Mouse (Mus musculus) C2C12 (cell line): ENCODE results near the gene Pip5kl1. TPM values are rescaled to one million over a fixed set of nuclear protein-coding genes. Genes with fewer than 3 reads are reported as not detected.
A peak's percentile ranks its signal among the peaks of the same experiment; 100 is the strongest.

Experiments
- H3K27me3 ChIP-seq: one replicate; pipeline ENCODE4 v1.6.1; 2011; ENCODE audit not compliant: control insufficient read depth, insufficient read depth, insufficient read length
- H3K36me3 ChIP-seq: one replicate; pipeline ENCODE4 v1.6.1; 2011; ENCODE audit not compliant: control insufficient read depth, insufficient read depth
- H3K4me3 ChIP-seq: one replicate; pipeline ENCODE4 v1.5.1; 2011; ENCODE audit warnings: mild to moderate bottlenecking, control low read depth; ENCODE audit not compliant: poor library complexity, insufficient read depth, severe bottlenecking
- H3K79me2 ChIP-seq: one replicate; pipeline ENCODE4 v1.6.1; 2011; ENCODE audit not compliant: control insufficient read depth, insufficient read depth
- H3K79me3 ChIP-seq: one replicate; pipeline ENCODE4 v1.6.1; 2011; ENCODE audit warnings: low read depth, control low read depth
- H3ac ChIP-seq: one replicate; pipeline ENCODE3; 2011; ENCODE audit warnings: low read depth; ENCODE audit not compliant: control insufficient read depth, insufficient read length
- CEBPB ChIP-seq: IDR thresholded peaks from one replicate; pipeline ENCODE4 v1.6.1; 2011; ENCODE audit warnings: low read depth, mild to moderate bottlenecking, control low read depth, moderate library complexity
- CTCF ChIP-seq: IDR thresholded peaks from one replicate; pipeline ENCODE4 v1.5.1; 2011; ENCODE audit not compliant: control insufficient read depth, insufficient read depth, insufficient read length
- FOSL1 ChIP-seq: IDR thresholded peaks from one replicate; pipeline ENCODE4 v1.8.0; 2011; ENCODE audit warnings: mild to moderate bottlenecking, low read length; ENCODE audit not compliant: poor library complexity, insufficient read depth, severe bottlenecking
- MAX ChIP-seq: IDR thresholded peaks from one replicate; pipeline ENCODE4 v1.6.1; 2011; ENCODE audit warnings: mild to moderate bottlenecking, control low read depth
- MYOD1 ChIP-seq: IDR thresholded peaks from one replicate; pipeline ENCODE4 v1.6.1; 2011; ENCODE audit warnings: low read depth; ENCODE audit not compliant: control insufficient read depth, insufficient read length
- MYOG ChIP-seq: IDR thresholded peaks from one replicate; pipeline ENCODE4 v1.6.1; 2011; ENCODE audit not compliant: control insufficient read depth, insufficient read length; ENCODE audit errors: extremely low read depth
- USF1 ChIP-seq: IDR thresholded peaks from one replicate; pipeline ENCODE4 v1.6.1; 2011; ENCODE audit warnings: low read depth, mild to moderate bottlenecking, control low read depth, moderate library complexity
- polyA plus RNA-seq: library from polyadenylated mRNA; unstranded; fragments of >200 nt; fragmentation: generic; extraction: Trizol; gene quantifications from one replicate; pipeline ENCODE4 v1.2.1, GENCODE M21; 2012; ENCODE audit warnings: missing spikeins

Gene Pip5kl1
- polyA plus RNA-seq, 1 experiment = 0.05 TPM

DNA sequence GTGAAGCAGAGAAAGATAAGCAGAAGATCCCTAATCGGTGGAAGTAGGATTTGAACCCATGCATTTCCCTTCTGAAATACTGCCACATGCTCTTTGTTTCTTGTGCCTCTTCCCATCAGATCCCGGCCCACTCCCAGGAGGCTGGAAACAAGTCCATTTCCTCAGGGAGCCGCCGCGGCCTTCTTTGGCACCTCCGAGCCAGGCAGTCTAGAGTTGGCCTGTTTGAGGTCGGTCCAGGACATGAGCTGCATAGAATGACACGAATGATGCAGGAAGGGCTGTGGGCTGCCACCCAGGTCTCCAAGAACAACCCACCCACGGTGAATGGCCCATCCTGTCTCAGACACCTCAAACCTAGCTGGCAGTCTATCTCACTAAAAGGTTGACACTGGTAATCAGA lies 1.9 kb downstream of the Pip5kl1 start:
- Histone ChIP-seq H3K79me2 (peaks cover 14% of the 10 kb centered on the region), H3K36me3 (peaks cover 14% of the 10 kb centered on the region), H3K27me3 (no peaks in the 10 kb centered on the region), H3K79me3 (peaks cover 11% of the 10 kb centered on the region), H3ac (no peak overlapping the region), H3K4me3 (no peak overlapping the region)
- TF ChIP-seq USF1 (no peak), MAX (no peak)

DNA sequence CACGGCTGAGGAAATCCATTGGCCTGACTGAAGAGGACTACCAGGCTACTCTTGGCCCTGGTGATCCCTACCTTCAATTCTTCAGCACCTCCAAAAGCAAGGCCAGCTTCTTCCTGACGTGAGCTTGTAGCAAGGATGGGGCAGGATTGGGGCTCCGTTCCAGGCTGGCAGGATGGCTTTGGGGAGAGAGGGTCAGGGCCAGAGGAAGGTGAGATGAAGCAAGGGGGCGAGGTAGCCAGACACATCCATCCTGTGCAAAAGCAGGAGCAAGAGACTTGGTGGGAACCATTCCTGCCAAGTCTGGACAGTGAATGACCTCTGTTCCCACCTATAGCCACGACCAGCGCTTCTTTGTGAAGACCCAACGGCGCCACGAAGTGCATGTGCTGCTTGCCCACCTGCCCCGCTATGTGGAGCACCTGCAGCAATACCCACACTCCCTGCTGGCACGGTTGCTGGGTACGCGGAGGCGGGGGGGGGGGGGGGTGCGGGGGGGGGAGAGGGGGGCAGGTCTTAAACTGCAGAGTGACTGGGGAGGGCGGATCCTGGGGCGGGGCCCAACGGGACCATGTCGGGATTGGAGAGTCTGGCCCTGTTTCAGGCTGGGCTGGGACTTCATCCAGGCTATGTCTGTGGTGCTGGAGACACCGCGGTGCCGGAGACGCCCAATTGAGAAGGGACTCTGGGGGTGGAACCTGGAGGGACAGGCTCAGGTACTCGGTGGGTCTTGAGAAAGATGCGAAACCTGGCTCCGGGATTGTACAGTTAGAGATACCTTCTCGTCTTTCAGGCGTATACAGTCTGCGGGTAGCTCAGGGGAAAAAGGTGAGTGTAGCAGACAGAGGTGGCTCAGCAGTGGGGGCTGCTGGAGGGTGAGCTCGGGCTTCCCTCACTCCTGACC lies 3.8 kb downstream of the Pip5kl1 start:
- Histone ChIP-seq H3K79me2 (no peaks in the 10 kb centered on the region), H3ac (no peak overlapping the region), H3K79me3 (no peaks in the 10 kb centered on the region), H3K36me3 (peaks cover 3% of the 10 kb centered on the region), H3K27me3 (no peaks in the 10 kb centered on the region), H3K4me3 (no peak overlapping the region)
- TF ChIP-seq MYOG (no peak), CEBPB (no peak), CTCF (no peak), FOSL1 (no peak), MAX (no peak), USF1 (no peak), MYOD1 (no peak)

DNA sequence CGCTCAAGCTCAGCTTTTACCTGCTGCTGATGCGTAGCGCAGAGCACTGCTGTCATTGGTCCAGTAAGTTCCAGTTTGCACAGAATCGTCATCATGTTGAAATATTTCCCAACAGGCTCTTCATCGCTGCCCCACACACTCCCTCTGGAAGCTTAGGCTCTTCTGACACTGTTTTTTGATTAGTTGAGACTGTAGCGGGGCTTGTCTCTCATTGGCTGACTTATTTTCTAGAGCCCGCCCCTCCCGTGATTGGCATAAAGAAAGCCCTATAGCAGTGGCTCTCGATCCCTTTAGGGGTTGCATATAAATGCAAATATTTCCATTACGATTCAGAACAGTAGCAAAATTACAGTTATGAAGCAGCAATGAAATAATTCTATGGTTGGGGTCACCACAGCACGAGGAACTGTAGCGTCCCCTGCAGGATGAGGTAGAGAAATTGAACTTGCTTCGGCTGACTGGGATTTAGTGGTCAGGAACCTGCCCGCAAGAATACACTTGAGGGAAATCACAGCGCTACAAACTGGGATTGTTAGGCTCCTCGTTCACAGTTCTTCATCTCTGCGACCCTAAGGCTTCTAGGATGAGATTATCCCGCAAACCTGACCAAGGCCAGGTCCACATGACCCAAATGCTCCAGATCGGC lies 7.0 kb downstream of the Pip5kl1 start:
- Histone ChIP-seq H3K79me3 (no peaks in the 10 kb centered on the region), H3K36me3 (no peaks in the 10 kb centered on the region), H3ac (no peak overlapping the region), H3K4me3 (no peak overlapping the region), H3K27me3 (no peaks in the 10 kb centered on the region), H3K79me2 (no peaks in the 10 kb centered on the region)
- TF ChIP-seq MYOD1 (no peak), USF1 (no peak), CEBPB (no peak), CTCF (no peak), MYOG (no peak), FOSL1 (no peak), MAX (no peak)

DNA sequence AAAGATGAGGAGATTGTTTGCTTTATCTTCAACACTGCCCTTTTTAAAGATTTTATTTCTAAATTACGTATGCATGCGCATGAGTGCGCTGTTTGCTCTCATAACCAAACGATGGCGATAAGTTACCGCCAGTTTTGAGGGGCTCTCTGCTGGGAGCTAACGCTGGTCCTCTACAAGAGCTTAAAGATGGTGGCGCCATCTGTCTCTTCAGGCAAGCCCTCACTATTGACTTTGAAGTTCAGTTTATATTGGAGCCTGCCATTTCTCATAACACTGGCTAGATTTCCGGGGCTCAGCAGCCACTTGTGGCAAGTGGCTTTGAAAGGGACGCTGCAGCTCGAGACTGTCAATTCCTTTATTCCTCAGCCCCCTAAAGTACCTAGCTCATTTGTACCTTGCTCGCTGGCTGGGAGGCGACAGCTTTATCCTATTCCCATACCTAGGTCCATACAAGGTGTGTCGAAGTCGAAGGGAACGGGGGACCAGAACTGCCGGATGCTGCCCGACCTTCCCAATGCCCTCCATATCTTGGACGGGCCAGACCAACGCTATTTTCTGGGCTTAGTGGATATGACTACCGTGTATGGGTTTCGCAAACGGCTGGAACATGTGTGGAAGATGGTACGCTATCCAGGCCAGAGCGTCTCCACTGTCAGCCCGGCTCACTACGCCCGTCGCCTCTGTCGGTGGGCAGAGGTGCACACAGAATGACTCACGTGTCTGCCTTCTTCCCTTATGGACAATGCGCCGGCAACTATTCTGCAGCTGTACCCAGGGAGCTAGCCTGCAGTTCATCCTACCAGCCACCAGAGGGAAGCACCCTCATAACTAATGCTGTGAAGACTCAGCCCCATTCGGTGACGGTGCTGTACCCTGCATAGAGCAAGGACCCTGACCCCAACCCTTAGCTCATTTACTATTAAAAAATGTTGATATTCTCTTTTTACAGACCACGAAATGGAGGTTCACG lies 8.5 kb downstream of the Pip5kl1 start:
- Histone ChIP-seq H3K36me3 (no peaks in the 10 kb centered on the region), H3K79me2 (peaks cover 11% of the 10 kb centered on the region), H3K4me3 (no peak overlapping the region), H3ac (peak overlapping the region; percentile 8), H3K27me3 (no peaks in the 10 kb centered on the region), H3K79me3 (peaks cover 11% of the 10 kb centered on the region)
- no peak for TF ChIP-seq CEBPB
- TF ChIP-seq MAX = no peak
- peak; percentile 84 for TF ChIP-seq CTCF
- no peak for TF ChIP-seq MYOD1
- peak; percentile 13 for TF ChIP-seq FOSL1
- no peak for TF ChIP-seq MYOG
- TF ChIP-seq USF1 = peak; percentile 28

DNA sequence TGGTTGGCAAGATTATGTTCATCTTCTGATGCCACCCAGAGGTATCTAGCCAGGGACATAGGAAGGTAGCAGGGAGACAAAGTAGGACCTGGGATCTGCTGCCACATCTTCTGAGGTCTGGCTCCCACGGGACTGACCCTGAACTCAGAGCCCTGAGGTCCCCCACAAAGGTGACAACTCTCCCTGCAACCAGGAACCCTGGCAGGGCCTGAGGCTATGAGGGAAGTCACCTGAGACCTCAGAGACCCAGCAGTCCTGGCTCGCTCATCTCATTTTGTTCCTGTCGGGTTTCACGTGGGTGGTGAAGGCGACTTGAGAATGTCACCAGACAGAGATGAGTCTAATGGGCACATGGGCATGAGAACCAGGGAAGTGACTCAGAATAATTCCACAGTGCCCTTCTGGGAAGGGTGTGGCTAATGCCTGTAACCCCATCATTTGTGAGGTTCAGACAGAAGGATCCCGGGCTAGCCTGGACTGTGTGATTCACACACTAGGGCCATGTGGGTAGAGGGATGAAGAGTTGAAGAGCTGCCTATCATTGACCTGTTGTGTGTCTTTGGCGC lies 10.6 kb downstream of the Pip5kl1 start:
- Histone ChIP-seq H3K4me3 (no peak overlapping the region), H3K36me3 (peaks cover 17% of the 10 kb centered on the region), H3ac (no peak overlapping the region), H3K79me3 (peaks cover 28% of the 10 kb centered on the region), H3K27me3 (no peaks in the 10 kb centered on the region), H3K79me2 (peaks cover 32% of the 10 kb centered on the region)
- no peak for TF ChIP-seq FOSL1
- peak; percentile 80 for TF ChIP-seq MAX
- TF ChIP-seq USF1 = peak; percentile 62
- TF ChIP-seq MYOG = no peak
- TF ChIP-seq CTCF = no peak
- no peak for TF ChIP-seq CEBPB
- no peak for TF ChIP-seq MYOD1
